Mouse (Mus musculus): ENCODE measurements around the gene Pnck. TPM values are rescaled to one million over a fixed set of nuclear protein-coding genes. Genes with fewer than 3 reads are reported as not detected.

Gene Pnck
- polyA plus RNA-seq, 1 experiment from 2014 or later: 94.4 TPM

DNA sequence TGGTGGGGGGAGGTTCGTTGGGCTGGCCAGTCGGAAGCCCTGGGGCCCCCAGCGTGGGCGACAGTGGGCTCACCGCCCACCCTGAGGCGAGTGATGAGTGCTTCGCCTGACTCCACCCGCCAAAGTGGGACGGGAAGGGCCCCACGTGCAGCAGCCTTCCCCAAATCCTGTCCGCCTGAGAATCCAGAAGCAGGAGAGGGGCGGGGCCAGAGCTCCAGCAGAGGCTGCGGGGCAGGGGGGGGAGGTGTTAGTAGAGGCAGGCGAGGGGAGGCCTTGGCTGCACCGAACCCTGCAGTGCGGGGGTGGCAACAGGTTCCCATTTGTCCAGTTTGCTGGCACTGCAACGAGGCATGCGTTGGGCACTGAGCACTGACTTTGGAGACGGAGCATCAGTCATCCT is 22.5 kb downstream of the Pnck start:
- H3K9ac ChIP-seq: 0 out of 2 replicates have a peak overlapping the region, but pooled peaks have one; percentile 22
- H3K9me3 ChIP-seq: no peaks in the 10 kb centered on the region
- peak overlapping the region; percentile 34 for H3K4me3 ChIP-seq
- peak overlapping the region; percentile 59 for H3K4me2 ChIP-seq
- peaks cover 15% of the 10 kb centered on the region for H3K4me1 ChIP-seq (replicated peaks)
- no peak for ATAC-seq (ENCODE audit: low read depth)
- H3K27me3 ChIP-seq: peaks cover 83% of the 10 kb centered on the region
- no peak overlapping the region for H3K27ac ChIP-seq (replicated peaks)
- H3K36me3 ChIP-seq: no peaks in the 10 kb centered on the region
- 15% methylated on average over 19 of the region's 19 CpGs for WGBS

DNA sequence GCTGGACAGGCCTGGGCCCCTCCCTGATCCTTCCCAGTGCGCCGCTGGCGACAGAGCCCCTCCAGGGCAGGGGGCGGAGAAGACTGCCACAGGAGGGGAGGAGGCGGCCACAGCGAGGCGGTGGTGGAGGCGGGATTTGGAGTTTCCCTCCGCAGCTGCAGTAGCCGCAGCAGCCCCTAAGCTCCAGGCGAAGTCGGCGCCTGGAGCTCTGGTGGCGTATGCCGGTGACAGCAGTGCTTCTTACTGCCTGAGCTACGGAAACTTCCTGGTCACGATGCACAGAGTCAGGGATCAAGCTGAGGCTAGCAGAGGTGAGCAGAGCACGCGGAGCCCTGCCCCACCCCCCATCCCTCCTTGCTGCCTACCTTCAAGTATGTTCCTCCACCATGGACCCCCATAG is 24.5 kb downstream of the Pnck start:
- Histone ChIP-seq H3K4me3 (peak overlapping the region; percentile 11; the same call in 1 of the 2 replicates), H3K36me3 (no peaks in the 10 kb centered on the region), H3K4me2 (peak overlapping the region; percentile 35), H3K27ac (replicated peaks) (no peak overlapping the region), H3K27me3 (peaks cover 71% of the 10 kb centered on the region), H3K4me1 (replicated peaks) (peaks cover 15% of the 10 kb centered on the region), H3K9me3 (no peaks in the 10 kb centered on the region), H3K9ac (no peak overlapping the region)
- WGBS: 12% methylated on average over 17 of the region's 19 CpGs
- ATAC-seq (ENCODE audit: low read depth): no peak

DNA sequence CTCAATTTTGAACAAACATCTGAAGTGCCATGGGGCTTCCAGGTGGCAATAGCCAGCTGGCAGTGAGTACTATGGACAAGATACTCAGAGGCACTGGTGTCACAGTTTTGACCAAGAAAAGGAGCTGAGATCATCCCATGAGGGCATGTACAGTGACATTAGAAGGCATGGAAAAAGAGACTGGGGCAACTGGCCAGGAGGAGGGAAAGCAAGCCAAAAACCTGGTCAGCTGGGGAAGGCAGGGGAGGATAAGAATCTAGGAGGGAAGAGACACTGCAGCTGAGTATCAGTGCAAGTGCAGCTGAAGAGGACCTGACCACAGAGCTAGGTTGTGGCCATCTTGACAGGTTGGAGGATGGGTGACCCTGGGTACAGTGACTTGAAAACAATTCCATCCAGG is 32.9 kb downstream of the Pnck start:
- no peaks in the 10 kb centered on the region for H3K9me3 ChIP-seq
- H3K9ac ChIP-seq: no peak overlapping the region
- no peak overlapping the region for H3K27ac ChIP-seq (replicated peaks)
- no peaks in the 10 kb centered on the region for H3K4me1 ChIP-seq (replicated peaks)
- H3K36me3 ChIP-seq: no peaks in the 10 kb centered on the region
- H3K4me3 ChIP-seq: no peak overlapping the region
- H3K27me3 ChIP-seq: peaks cover 3% of the 10 kb centered on the region; the same call in 1 of the 2 replicates
- no peak overlapping the region for H3K4me2 ChIP-seq
- no peak for ATAC-seq (ENCODE audit: low read depth)

DNA sequence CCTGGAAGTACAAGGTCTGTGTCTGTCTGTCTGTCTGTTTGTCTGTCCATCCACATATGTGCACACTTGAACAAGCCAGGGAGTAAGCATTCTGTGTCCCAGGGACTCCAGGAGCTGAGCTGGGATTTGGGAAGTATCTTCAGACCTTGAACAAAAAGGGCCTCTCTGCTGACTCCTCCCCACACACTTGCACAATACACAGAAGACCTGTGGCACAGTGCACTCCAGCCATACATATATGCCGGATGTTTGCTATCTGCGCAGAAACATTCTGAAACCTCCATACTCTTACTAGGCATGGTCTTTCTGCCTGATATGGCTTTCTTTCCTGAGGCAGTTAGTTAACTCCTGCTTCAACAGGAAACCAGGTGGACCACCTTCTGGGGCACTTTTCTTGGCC is 40.0 kb downstream of the Pnck start:
- no peak overlapping the region for H3K9ac ChIP-seq
- H3K27ac ChIP-seq (replicated peaks): no peak overlapping the region
- no peaks in the 10 kb centered on the region for H3K9me3 ChIP-seq
- H3K4me3 ChIP-seq: no peak overlapping the region
- H3K4me2 ChIP-seq: no peak overlapping the region
- WGBS: 84% methylated on average over 2 of the region's 2 CpGs
- no peaks in the 10 kb centered on the region for H3K27me3 ChIP-seq
- H3K36me3 ChIP-seq: no peaks in the 10 kb centered on the region
- H3K4me1 ChIP-seq (replicated peaks): no peaks in the 10 kb centered on the region
- no peak for ATAC-seq (ENCODE audit: low read depth)

DNA sequence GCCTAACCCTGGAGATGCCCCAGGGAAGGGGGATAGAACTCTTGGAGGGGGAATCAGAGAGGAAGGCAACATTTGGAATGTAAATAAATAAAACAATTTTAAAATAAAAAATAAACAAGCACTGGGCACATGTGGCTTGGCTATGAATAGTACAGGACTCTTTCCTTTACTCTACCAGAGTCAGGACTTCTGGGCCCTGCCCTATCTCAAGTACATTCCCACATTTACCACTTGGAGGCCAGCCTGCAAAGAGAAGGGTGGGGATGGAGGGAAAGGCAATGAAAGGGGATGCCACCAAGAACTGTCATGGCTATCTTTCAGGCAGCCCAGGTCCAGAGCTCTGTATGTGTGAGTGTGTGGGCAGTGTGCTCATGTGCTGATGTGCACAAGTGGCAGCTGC is 40.5 kb downstream of the Pnck start:
- H3K9ac ChIP-seq: no peak overlapping the region
- no peaks in the 10 kb centered on the region for H3K9me3 ChIP-seq
- no peaks in the 10 kb centered on the region for H3K27me3 ChIP-seq
- no peak for ATAC-seq (ENCODE audit: low read depth)
- no peaks in the 10 kb centered on the region for H3K4me1 ChIP-seq (replicated peaks)
- H3K4me2 ChIP-seq: no peak overlapping the region
- no peaks in the 10 kb centered on the region for H3K36me3 ChIP-seq
- no peak overlapping the region for H3K27ac ChIP-seq (replicated peaks)
- H3K4me3 ChIP-seq: no peak overlapping the region

DNA sequence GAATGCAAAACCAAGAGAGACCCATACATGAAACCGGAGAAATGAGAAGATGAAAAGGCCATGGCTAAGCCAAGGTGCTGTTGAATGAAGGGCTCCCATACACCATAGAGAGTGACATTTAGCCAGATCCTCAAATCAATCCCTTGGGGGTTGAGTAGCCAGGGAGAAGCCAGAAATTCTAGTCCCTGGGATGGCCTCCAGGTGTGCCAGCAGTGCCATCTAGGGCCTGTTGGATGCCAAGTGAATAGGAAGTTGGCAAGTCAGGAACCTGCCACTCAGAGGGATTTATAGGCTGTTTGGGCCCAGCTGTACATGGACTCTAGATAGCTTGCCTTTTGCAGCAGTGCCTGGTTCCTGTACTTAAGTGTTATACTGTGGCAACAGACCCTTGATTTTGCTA is 44.0 kb downstream of the Pnck start:
- ATAC-seq (ENCODE audit: low read depth): no peak

DNA sequence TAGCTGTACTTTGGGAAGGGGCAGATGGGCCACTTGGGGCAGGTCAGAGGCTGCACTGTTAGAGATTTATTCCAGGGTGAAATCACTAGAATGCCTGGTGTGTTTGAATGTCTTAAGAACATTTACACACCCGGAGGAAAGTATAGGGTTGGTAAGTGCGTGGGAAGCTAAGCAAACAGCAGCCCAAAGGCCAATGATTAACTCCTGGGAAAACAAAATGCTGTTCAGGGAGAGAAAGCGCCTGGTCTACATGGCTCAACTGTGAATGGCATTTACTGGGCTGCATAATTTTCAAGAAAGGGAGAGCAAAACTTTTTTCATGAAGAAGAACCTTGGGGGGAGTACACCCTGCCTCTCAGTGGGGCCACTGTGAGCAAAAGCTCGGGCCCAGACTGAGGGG is 46.3 kb downstream of the Pnck start:
- ATAC-seq (ENCODE audit: low read depth): no peak
- no peak overlapping the region for H3K9ac ChIP-seq
- no peak overlapping the region for H3K27ac ChIP-seq (replicated peaks)
- no peak overlapping the region for H3K4me2 ChIP-seq
- no peak overlapping the region for H3K4me3 ChIP-seq
- H3K27me3 ChIP-seq: no peaks in the 10 kb centered on the region
- no peaks in the 10 kb centered on the region for H3K4me1 ChIP-seq (replicated peaks)
- 51% methylated on average over 4 of the region's 4 CpGs for WGBS
- no peaks in the 10 kb centered on the region for H3K9me3 ChIP-seq
- no peaks in the 10 kb centered on the region for H3K36me3 ChIP-seq

More for the DNA sequence above, 44.0 kb downstream of the Pnck start:
- Histone ChIP-seq H3K4me2 (no peak overlapping the region), H3K9me3 (no peaks in the 10 kb centered on the region), H3K4me1 (replicated peaks) (no peaks in the 10 kb centered on the region), H3K27ac (replicated peaks) (no peak overlapping the region), H3K36me3 (no peaks in the 10 kb centered on the region), H3K27me3 (no peaks in the 10 kb centered on the region), H3K4me3 (no peak overlapping the region), H3K9ac (no peak overlapping the region)
- 87% methylated on average over 1 of the region's 1 CpGs for WGBS

Other genes starting within 250 kb of the Pnck start
- 0.31 and 0.43 TPM in 2 replicates for gene Zfp92, start 249.0 kb downstream of the Pnck start, polyA plus RNA-seq (2015; fragmentation: Nextera tagmentation; extraction: Ambion mirVana)
- gene Trex2, start 224.8 kb downstream of the Pnck start, polyA plus RNA-seq (2015; fragmentation: Nextera tagmentation; extraction: Ambion mirVana): not detected in 2 replicates
- 59.9 and 64.1 TPM in 2 replicates for gene Haus7, start 201.1 kb downstream of the Pnck start, polyA plus RNA-seq (2015; fragmentation: Nextera tagmentation; extraction: Ambion mirVana)
- 32.8 and 35.2 TPM in 2 replicates for gene Bgn, start 176.5 kb downstream of the Pnck start, polyA plus RNA-seq (2015; fragmentation: Nextera tagmentation; extraction: Ambion mirVana)
- gene Atp2b3, start 157.0 kb downstream of the Pnck start, polyA plus RNA-seq (2015; fragmentation: Nextera tagmentation; extraction: Ambion mirVana): 3.2 and 3.7 TPM in 2 replicates
- gene Dusp9, start 20.7 kb downstream of the Pnck start, polyA plus RNA-seq (2015; fragmentation: Nextera tagmentation; extraction: Ambion mirVana): 1.1 and 1.6 TPM in 2 replicates
- gene Slc6a8, start 13.0 kb upstream of the Pnck start, polyA plus RNA-seq (2015; fragmentation: Nextera tagmentation; extraction: Ambion mirVana): 7.7 and 7.8 TPM in 2 replicates
- gene Bcap31, start 56.1 kb upstream of the Pnck start, polyA plus RNA-seq (2015; fragmentation: Nextera tagmentation; extraction: Ambion mirVana): 147 and 150 TPM in 2 replicates
- 10.3 and 11.1 TPM in 2 replicates for gene Abcd1, start 56.5 kb upstream of the Pnck start, polyA plus RNA-seq (2015; fragmentation: Nextera tagmentation; extraction: Ambion mirVana)
- 0.50 and 0.73 TPM in 2 replicates for gene Plxnb3, start 97.0 kb upstream of the Pnck start, polyA plus RNA-seq (2015; fragmentation: Nextera tagmentation; extraction: Ambion mirVana)
- gene Srpk3, start 114.3 kb upstream of the Pnck start, polyA plus RNA-seq (2015; fragmentation: Nextera tagmentation; extraction: Ambion mirVana): 2.6 and 5.1 TPM in 2 replicates
- 226 and 232 TPM in 2 replicates for gene Idh3g, start 126.8 kb upstream of the Pnck start, polyA plus RNA-seq (2015; fragmentation: Nextera tagmentation; extraction: Ambion mirVana)
- gene Ssr4, start 126.9 kb upstream of the Pnck start, polyA plus RNA-seq (2015; fragmentation: Nextera tagmentation; extraction: Ambion mirVana): 144 and 160 TPM in 2 replicates
- gene Pdzd4, start 164.9 kb upstream of the Pnck start, polyA plus RNA-seq (2015; fragmentation: Nextera tagmentation; extraction: Ambion mirVana): 2.6 and 3.2 TPM in 2 replicates
- 0.14 and 0.15 TPM in 2 replicates for gene Avpr2, start 232.0 kb upstream of the Pnck start, polyA plus RNA-seq (2015; fragmentation: Nextera tagmentation; extraction: Ambion mirVana)
- gene L1cam, start 236.0 kb upstream of the Pnck start, polyA plus RNA-seq (2015; fragmentation: Nextera tagmentation; extraction: Ambion mirVana): 97.6 and 98.7 TPM in 2 replicates

Data from neural tube, embryonic 13.5 days (tissue).